Mouse (Mus musculus) adrenal gland, adult (tissue): ENCODE data around the gene Gm21083.
"Not testable (repeated sequence)": the region's sequence is repeated elsewhere in the genome, so short reads cannot be mapped to it uniquely, and the experiment has no call there.

Experiments
- DNase-seq, 2 experiments: peaks; one replicate each; pipeline ENCODE4 v3.0.0; 2022 to 2023; ENCODE audit warnings: low spot score in 1 of 2; ENCODE audit not compliant: inconsistent age in 2 of 2

Gm21083 gene

DNA sequence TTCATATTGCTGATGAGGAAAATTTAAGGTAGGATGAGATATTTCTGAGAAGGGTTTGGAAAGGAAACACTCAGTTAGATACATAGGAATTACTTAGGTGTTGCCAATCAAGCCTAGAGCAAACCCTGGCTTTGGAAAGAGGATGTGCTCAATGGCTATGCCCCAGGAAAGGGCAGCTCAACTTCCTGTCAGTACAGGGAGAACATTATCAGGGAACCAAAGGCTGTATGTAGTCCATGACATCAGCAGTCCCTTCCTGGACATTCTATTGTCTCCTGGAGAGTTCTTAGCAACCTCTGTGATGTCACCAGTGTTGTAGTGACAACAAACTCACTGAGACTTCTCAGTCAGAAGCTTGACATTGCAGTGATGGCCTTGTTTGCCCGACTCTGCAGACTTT, 41.6 kb downstream of the Gm21083 start, which contains the start of gene Speer4d:
Gene Speer4d (plus strand): TSS at position 301 of the 400 bp plus-strand sequence.
- not testable (repeated sequence) for DNase-seq

GRCm38 (mm10) chr5:15628136-15628535, 51.0 kb downstream of the Gm21083 start:
- peak; percentile 11 to 67 for DNase-seq

DNA sequence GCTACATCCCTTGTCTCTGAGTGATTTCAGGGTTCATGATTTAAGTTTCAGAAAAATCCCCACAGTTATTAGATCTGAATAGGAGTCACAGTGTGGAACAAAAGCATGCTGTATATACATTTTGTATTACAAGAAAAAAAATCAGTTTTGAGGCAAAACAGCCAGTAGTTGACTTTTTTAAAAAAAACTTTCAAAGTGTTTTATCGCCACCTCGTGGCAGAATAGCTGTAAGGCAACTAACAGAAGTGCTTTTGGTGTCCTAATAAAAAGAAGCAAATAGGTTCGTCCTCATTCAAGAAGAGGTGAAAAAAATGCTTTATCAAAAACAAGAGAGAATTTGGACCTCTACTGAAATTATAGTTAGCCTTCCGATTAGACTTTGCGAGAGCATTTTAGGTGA, 52.9 kb downstream of the Gm21083 start:
- DNase-seq: peak in 1 of 2 experiments; percentile 62
